Mouse (Mus musculus): ENCODE data around the gene Drd5. TPM values are rescaled to one million over a fixed set of nuclear protein-coding genes. Genes with fewer than 3 reads are reported as not detected.

Gene Drd5
- total and polyA plus RNA-seq, 3 experiments = not detected

DNA sequence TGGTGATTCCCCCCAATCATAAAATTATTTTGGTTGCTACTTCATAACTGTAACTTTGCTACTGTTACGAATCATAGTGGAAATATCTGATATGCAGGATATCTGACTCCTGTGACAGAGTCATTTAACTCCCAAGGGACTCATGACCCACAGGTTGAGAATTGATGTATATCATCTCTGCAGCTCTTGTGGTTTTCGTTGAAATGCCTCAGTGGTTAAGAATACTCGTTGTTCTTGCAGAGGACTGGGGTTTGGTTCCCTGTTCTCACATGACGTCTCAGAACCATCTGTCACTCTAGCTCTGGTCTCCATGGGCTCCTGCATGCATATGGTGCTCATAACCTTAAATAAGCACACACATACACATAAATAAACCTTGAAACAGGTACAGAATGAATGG is 14.2 kb downstream of the Drd5 start:
- Histone ChIP-seq H3K9ac (ENCODE audit: insufficient read depth, low read depth) (no peak overlapping the region), H3K4me1 (ENCODE audit: control insufficient read depth in 1 of 2, insufficient read depth in 2 of 2) (peaks cover 0 to 10% of the 10 kb centered on the region in 2 experiments; a peak in 2 of 4 replicates), H3K79me2 (replicated peaks; ENCODE audit: control insufficient read depth, extremely low read depth, insufficient read depth, poor library complexity, severe bottlenecking) (no peaks in the 10 kb centered on the region), H3K4me2 (ENCODE audit: insufficient read depth, low read depth, poor library complexity, severe bottlenecking) (no peak overlapping the region), H3K36me3 (replicated peaks in 1 of 2; ENCODE audit: control insufficient read depth in 1 of 2, insufficient read depth in 1 of 2, low read length in 1 of 2) (no peaks in the 10 kb centered on the region), H3K27ac (ENCODE audit: insufficient read depth, low read depth) (no peak overlapping the region), H3K9me3 (replicated peaks; ENCODE audit: low read length) (peaks cover 7% of the 10 kb centered on the region), H3K27me3 (replicated peaks) (peaks cover 52% of the 10 kb centered on the region), H3K4me3 (replicated peaks in 1 of 3; ENCODE audit: low read depth in 2 of 3, low read length in 2 of 3, poor library complexity in 1 of 3) (no peak overlapping the region)
- peak; percentile 53 for DNase-seq (ENCODE audit: extremely low read depth)
- TF ChIP-seq ELF1 (IDR thresholded peaks at IDR 0.05; ENCODE audit: low read depth, low read length) (no peak), USF1 (IDR thresholded peaks at IDR 0.05; ENCODE audit: low read depth, low read length) (no peak), KAT2A (IDR thresholded peaks at IDR 0.05; ENCODE audit: insufficient replicate concordance, low read length) (no peak), CHD1 (IDR thresholded peaks at IDR 0.05; ENCODE audit: low read depth, low read length) (no peak), MYC (IDR thresholded peaks at IDR 0.05; ENCODE audit: low read depth, low read length) (no peak)
- in situ Hi-C loops (cut with MboI; ENCODE audit: low pct_ligation_motif_present, low pct_unique_long_range_greater_than_20kb, low sequenced_read_pairs) (loop anchor here (10.0 kb wide), 1 partner anchor 51 kb away; no protein-coding TSS in a partner anchor), dilution Hi-C loops (cut with MboI; ENCODE audit: extremely low pct_ligation_motif_present, extremely low pct_unique_long_range_greater_than_20kb, low sequenced_read_pairs) (no loop called here)

DNA sequence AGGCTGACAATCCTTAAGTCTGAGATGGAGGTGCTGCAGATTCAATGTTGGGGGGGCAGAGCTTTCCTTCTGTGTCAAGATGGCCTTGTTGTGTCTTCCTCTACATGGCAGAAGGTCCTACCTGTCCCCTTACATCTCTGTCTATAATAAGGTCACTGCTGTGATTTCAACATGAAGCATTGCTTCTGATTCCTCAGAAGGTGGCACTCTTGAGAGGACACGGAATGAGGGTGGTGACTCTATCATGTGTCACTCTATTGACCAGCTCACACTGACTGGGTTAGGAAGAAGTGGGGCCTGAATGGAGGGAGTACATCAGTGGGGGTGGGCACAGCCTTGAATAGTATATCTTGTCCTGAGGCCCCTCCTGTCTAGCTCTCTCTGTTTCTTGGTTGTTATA is 15.4 kb downstream of the Drd5 start:
- no peak overlapping the region for H3K27ac ChIP-seq (ENCODE audit: insufficient read depth, low read depth)
- no peak for TF ChIP-seq POLR2A (IDR thresholded peaks at IDR 0.05; ENCODE audit: low read depth, low read length)
- TF ChIP-seq MAFK (IDR thresholded peaks at IDR 0.05; ENCODE audit: insufficient replicate concordance, low read length) = no peak
- TF ChIP-seq NRF1 (IDR thresholded peaks at IDR 0.05; ENCODE audit: low read depth, low read length) = no peak
- no peak for TF ChIP-seq CHD2 (IDR thresholded peaks at IDR 0.05; ENCODE audit: low read length)
- no peak for TF ChIP-seq ELF1 (IDR thresholded peaks at IDR 0.05; ENCODE audit: low read depth, low read length)
- TF ChIP-seq UBTF (IDR thresholded peaks at IDR 0.05; ENCODE audit: low read depth, low read length) = no peak
- TF ChIP-seq MAZ (IDR thresholded peaks at IDR 0.05; ENCODE audit: low read depth, low read length) = no peak
- TF ChIP-seq SMC3 (IDR thresholded peaks at IDR 0.05; ENCODE audit: low read depth, low read length) = peak; percentile 47
- TF ChIP-seq PAX5 (IDR thresholded peaks at IDR 0.05; ENCODE audit: low read length) = no peak
- TF ChIP-seq MXI1 (IDR thresholded peaks at IDR 0.05; ENCODE audit: low read depth, low read length) = no peak
- TF ChIP-seq CHD1 (IDR thresholded peaks at IDR 0.05; ENCODE audit: low read depth, low read length) = no peak
- TF ChIP-seq CTCF (conservative IDR thresholded peaks at IDR 0.05 in 1 of 2, IDR thresholded peaks at IDR 0.05 in 1 of 2; ENCODE audit: low read depth in 2 of 2, low read length in 2 of 2) = peak in 1 of 2 experiments; percentile 50; a peak in 2 of 4 replicates
- TF ChIP-seq ZNF384 (IDR thresholded peaks at IDR 0.05; ENCODE audit: low read depth, low read length) = no peak
- TF ChIP-seq GABPA (IDR thresholded peaks at IDR 0.05; ENCODE audit: insufficient replicate concordance, low read depth, low read length) = no peak
- TF ChIP-seq ETS1 (conservative IDR thresholded peaks at IDR 0.05; ENCODE audit: low read depth, low read length) = no peak
- no peak for TF ChIP-seq MAX (IDR thresholded peaks at IDR 0.05; ENCODE audit: low read length)
- no peak for TF ChIP-seq TCF12 (IDR thresholded peaks at IDR 0.05; ENCODE audit: low read depth, low read length)
- no peak for TF ChIP-seq KAT2A (IDR thresholded peaks at IDR 0.05; ENCODE audit: insufficient replicate concordance, low read length)
- TF ChIP-seq RAD21 (IDR thresholded peaks at IDR 0.05; ENCODE audit: low read depth, low read length) = peak; percentile 31
- TF ChIP-seq POLR2AphosphoS2 (IDR thresholded peaks at IDR 0.05; ENCODE audit: low read depth, low read length) = no peak
- TF ChIP-seq E2F4 (IDR thresholded peaks at IDR 0.05; ENCODE audit: insufficient replicate concordance, low read depth, low read length) = no peak
- no peak for TF ChIP-seq HCFC1 (IDR thresholded peaks at IDR 0.05; ENCODE audit: low read depth, low read length)
- TF ChIP-seq MYC (IDR thresholded peaks at IDR 0.05; ENCODE audit: low read depth, low read length) = no peak
- no peak for TF ChIP-seq SIN3A (IDR thresholded peaks at IDR 0.05; ENCODE audit: low read length)
- TF ChIP-seq EP300 (IDR thresholded peaks at IDR 0.05; ENCODE audit: low read length) = no peak
- TF ChIP-seq USF1 (IDR thresholded peaks at IDR 0.05; ENCODE audit: low read depth, low read length) = no peak
- H3K9me3 ChIP-seq (replicated peaks; ENCODE audit: low read length) = no peaks in the 10 kb centered on the region
- H3K36me3 ChIP-seq (replicated peaks in 1 of 2; ENCODE audit: control insufficient read depth in 1 of 2, insufficient read depth in 1 of 2, low read length in 1 of 2) = no peaks in the 10 kb centered on the region
- H3K79me2 ChIP-seq (replicated peaks; ENCODE audit: control insufficient read depth, extremely low read depth, insufficient read depth, poor library complexity, severe bottlenecking) = no peaks in the 10 kb centered on the region
- dilution Hi-C loops (cut with MboI; ENCODE audit: extremely low pct_ligation_motif_present, extremely low pct_unique_long_range_greater_than_20kb, low sequenced_read_pairs) = no loop called here
- H3K9ac ChIP-seq (ENCODE audit: insufficient read depth, low read depth) = no peak overlapping the region
- no peak overlapping the region for H3K4me2 ChIP-seq (ENCODE audit: insufficient read depth, low read depth, poor library complexity, severe bottlenecking)
- no peak overlapping the region for H3K4me3 ChIP-seq (replicated peaks in 1 of 3; ENCODE audit: low read depth in 2 of 3, low read length in 2 of 3, poor library complexity in 1 of 3)
- H3K4me1 ChIP-seq (ENCODE audit: control insufficient read depth in 1 of 2, insufficient read depth in 2 of 2) = peaks cover 0 to 10% of the 10 kb centered on the region in 2 experiments; a peak in 2 of 4 replicates
- DNase-seq (ENCODE audit: extremely low read depth) = no peak
- H3K27me3 ChIP-seq (replicated peaks) = peaks cover 55% of the 10 kb centered on the region
- in situ Hi-C loops (cut with MboI; ENCODE audit: low pct_ligation_motif_present, low pct_unique_long_range_greater_than_20kb, low sequenced_read_pairs) = loop anchor here (10.0 kb wide), 1 partner anchor 50 kb away; no protein-coding TSS in a partner anchor

All from CH12.LX (cell line).